Mouse (Mus musculus): ENCODE measurements around the gene Tsga10. TPM values are rescaled to one million over a fixed set of nuclear protein-coding genes. Genes with fewer than 3 reads are reported as not detected.

The Tsga10 gene
- total and polyA plus RNA-seq, 3 experiments: 0.47 to 0.57 (median 0.55) TPM

GRCm38 (mm10) chr1:37709736-37710135 lies 156.5 kb downstream of the Tsga10 start:
- Histone ChIP-seq H3K4me1 (ENCODE audit: control insufficient read depth in 1 of 2, insufficient read depth in 2 of 2) (peaks cover 0 to under 1% of the 10 kb centered on the region in 2 experiments; a peak in 1 of 4 replicates), H3K9ac (ENCODE audit: insufficient read depth, low read depth) (no peak overlapping the region), H3K79me2 (replicated peaks; ENCODE audit: control insufficient read depth, extremely low read depth, insufficient read depth, poor library complexity, severe bottlenecking) (no peaks in the 10 kb centered on the region), H3K9me3 (replicated peaks; ENCODE audit: low read length) (peaks cover 11% of the 10 kb centered on the region), H3K4me2 (ENCODE audit: insufficient read depth, low read depth, poor library complexity, severe bottlenecking) (no peak overlapping the region), H3K4me3 (replicated peaks in 1 of 3; ENCODE audit: low read depth in 2 of 3, low read length in 2 of 3, poor library complexity in 1 of 3) (no peak overlapping the region), H3K27me3 (replicated peaks) (no peaks in the 10 kb centered on the region), H3K27ac (ENCODE audit: insufficient read depth, low read depth) (no peak overlapping the region), H3K36me3 (replicated peaks in 1 of 2; ENCODE audit: control insufficient read depth in 1 of 2, insufficient read depth in 1 of 2, low read length in 1 of 2) (no peaks in the 10 kb centered on the region)
- in situ Hi-C loops (cut with MboI; ENCODE audit: low pct_ligation_motif_present, low pct_unique_long_range_greater_than_20kb, low sequenced_read_pairs): no loop called here
- dilution Hi-C loops (cut with MboI; ENCODE audit: extremely low pct_ligation_motif_present, extremely low pct_unique_long_range_greater_than_20kb, low sequenced_read_pairs): no loop called here
- TF ChIP-seq MAX (IDR thresholded peaks at IDR 0.05; ENCODE audit: low read length): no peak
- no peak for TF ChIP-seq USF2 (conservative IDR thresholded peaks at IDR 0.05; ENCODE audit: low read depth, low read length)
- no peak for TF ChIP-seq EP300 (IDR thresholded peaks at IDR 0.05; ENCODE audit: low read length)
- no peak for DNase-seq (ENCODE audit: extremely low read depth)

- no peak overlapping the region for H3K9ac ChIP-seq (ENCODE audit: insufficient read depth, low read depth)
- in situ Hi-C loops (cut with MboI; ENCODE audit: low pct_ligation_motif_present, low pct_unique_long_range_greater_than_20kb, low sequenced_read_pairs): no loop called here
- H3K9me3 ChIP-seq (replicated peaks; ENCODE audit: low read length): peaks cover 11% of the 10 kb centered on the region
- dilution Hi-C loops (cut with MboI; ENCODE audit: extremely low pct_ligation_motif_present, extremely low pct_unique_long_range_greater_than_20kb, low sequenced_read_pairs): no loop called here
- H3K79me2 ChIP-seq (replicated peaks; ENCODE audit: control insufficient read depth, extremely low read depth, insufficient read depth, poor library complexity, severe bottlenecking): no peaks in the 10 kb centered on the region
- no peaks in the 10 kb centered on the region for H3K36me3 ChIP-seq (replicated peaks in 1 of 2; ENCODE audit: control insufficient read depth in 1 of 2, insufficient read depth in 1 of 2, low read length in 1 of 2)
- H3K4me3 ChIP-seq (replicated peaks in 1 of 3; ENCODE audit: low read depth in 2 of 3, low read length in 2 of 3, poor library complexity in 1 of 3): no peak overlapping the region
- H3K4me1 ChIP-seq (ENCODE audit: control insufficient read depth in 1 of 2, insufficient read depth in 2 of 2): no peaks in the 10 kb centered on the region
- TF ChIP-seq CHD2 (IDR thresholded peaks at IDR 0.05; ENCODE audit: low read length): no peak
- peak in 1 of 2 experiments; percentile 13; a peak in 2 of 4 replicates for TF ChIP-seq CTCF (conservative IDR thresholded peaks at IDR 0.05 in 1 of 2, IDR thresholded peaks at IDR 0.05 in 1 of 2; ENCODE audit: low read depth in 2 of 2, low read length in 2 of 2)
- H3K4me2 ChIP-seq (ENCODE audit: insufficient read depth, low read depth, poor library complexity, severe bottlenecking): no peak overlapping the region
- no peaks in the 10 kb centered on the region for H3K27me3 ChIP-seq (replicated peaks)
- no peak for DNase-seq (ENCODE audit: extremely low read depth)
- H3K27ac ChIP-seq (ENCODE audit: insufficient read depth, low read depth): no peak overlapping the region
Measured at GRCm38 (mm10) chr1:37708270-37708955, 157.8 kb downstream of the Tsga10 start.

Other genes with a start within 250 kb of the Tsga10 start
- 0.21 and 0.25 TPM in 2 replicates for gene 2010300C02Rik, start 146.3 kb downstream of the Tsga10 start, total RNA-seq (2012; rRNA removed)
- gene 2010300C02Rik, start 146.3 kb downstream of the Tsga10 start, total RNA-seq (2014; rRNA removed): 0.08 TPM in 1 of 2 replicates, not detected in the other
- 0.09 and 0.19 TPM in 2 replicates for gene 2010300C02Rik, start 146.3 kb downstream of the Tsga10 start, polyA plus RNA-seq (2012; ENCODE audit: insufficient read length, low read depth)
- 7.9 and 8.6 TPM in 2 replicates for gene Lipt1, start 5.3 kb upstream of the Tsga10 start, total RNA-seq (2012; rRNA removed)
- gene Lipt1, start 5.3 kb upstream of the Tsga10 start, total RNA-seq (2014; rRNA removed): 12.4 and 13.2 TPM in 2 replicates
- 7.5 and 8.1 TPM in 2 replicates for gene Lipt1, start 5.3 kb upstream of the Tsga10 start, polyA plus RNA-seq (2012; ENCODE audit: insufficient read length, low read depth)
- gene Mitd1, start 24.0 kb upstream of the Tsga10 start, total RNA-seq (2012; rRNA removed): 13.3 and 15.9 TPM in 2 replicates
- gene Mitd1, start 24.0 kb upstream of the Tsga10 start, total RNA-seq (2014; rRNA removed): 28.1 and 31.3 TPM in 2 replicates
- gene Mitd1, start 24.0 kb upstream of the Tsga10 start, polyA plus RNA-seq (2012; ENCODE audit: insufficient read length, low read depth): 19.9 and 20.1 TPM in 2 replicates
- 107 and 134 TPM in 2 replicates for gene Mrpl30, start 24.0 kb upstream of the Tsga10 start, total RNA-seq (2012; rRNA removed)
- gene Mrpl30, start 24.0 kb upstream of the Tsga10 start, total RNA-seq (2014; rRNA removed): 242 and 267 TPM in 2 replicates
- gene Mrpl30, start 24.0 kb upstream of the Tsga10 start, polyA plus RNA-seq (2012; ENCODE audit: insufficient read length, low read depth): 118 and 141 TPM in 2 replicates
- gene Lyg2, start 50.1 kb upstream of the Tsga10 start, total RNA-seq (2012; rRNA removed): not detected in 2 replicates
- not detected in 2 replicates for gene Lyg2, start 50.1 kb upstream of the Tsga10 start, total RNA-seq (2014; rRNA removed)
- not detected in 2 replicates for gene Lyg2, start 50.1 kb upstream of the Tsga10 start, polyA plus RNA-seq (2012; ENCODE audit: insufficient read length, low read depth)
- not detected in 2 replicates for gene Lyg1, start 91.3 kb upstream of the Tsga10 start, total RNA-seq (2012; rRNA removed)
- gene Lyg1, start 91.3 kb upstream of the Tsga10 start, total RNA-seq (2014; rRNA removed): not detected in 2 replicates
- not detected in 2 replicates for gene Lyg1, start 91.3 kb upstream of the Tsga10 start, polyA plus RNA-seq (2012; ENCODE audit: insufficient read length, low read depth)
- gene Txndc9, start 131.5 kb upstream of the Tsga10 start, total RNA-seq (2012; rRNA removed): 44.1 and 56.7 TPM in 2 replicates
- gene Txndc9, start 131.5 kb upstream of the Tsga10 start, total RNA-seq (2014; rRNA removed): 82.1 and 90.8 TPM in 2 replicates
- gene Txndc9, start 131.5 kb upstream of the Tsga10 start, polyA plus RNA-seq (2012; ENCODE audit: insufficient read length, low read depth): 99.5 and 108 TPM in 2 replicates
- 20.1 and 22.2 TPM in 2 replicates for gene Eif5b, start 131.6 kb upstream of the Tsga10 start, total RNA-seq (2012; rRNA removed)
- 23.5 and 29.8 TPM in 2 replicates for gene Eif5b, start 131.6 kb upstream of the Tsga10 start, total RNA-seq (2014; rRNA removed)
- gene Eif5b, start 131.6 kb upstream of the Tsga10 start, polyA plus RNA-seq (2012; ENCODE audit: insufficient read length, low read depth): 99.5 and 101 TPM in 2 replicates